Mouse (Mus musculus) megakaryocyte, embryonic 14.5 days (primary cell): ENCODE measurements around the gene C2cd3.

Experiments
- FLI1 ChIP-seq: IDR thresholded peaks from 2 replicates; pipeline ENCODE4 v1.6.1; 2012; ENCODE audit warnings: low read length, inconsistent platforms, mixed read lengths
- GATA1 ChIP-seq: IDR thresholded peaks from 3 replicates; pipeline ENCODE4 v1.6.1; 2012; ENCODE audit warnings: mixed read lengths, low read length, inconsistent platforms, borderline replicate concordance

DNA sequence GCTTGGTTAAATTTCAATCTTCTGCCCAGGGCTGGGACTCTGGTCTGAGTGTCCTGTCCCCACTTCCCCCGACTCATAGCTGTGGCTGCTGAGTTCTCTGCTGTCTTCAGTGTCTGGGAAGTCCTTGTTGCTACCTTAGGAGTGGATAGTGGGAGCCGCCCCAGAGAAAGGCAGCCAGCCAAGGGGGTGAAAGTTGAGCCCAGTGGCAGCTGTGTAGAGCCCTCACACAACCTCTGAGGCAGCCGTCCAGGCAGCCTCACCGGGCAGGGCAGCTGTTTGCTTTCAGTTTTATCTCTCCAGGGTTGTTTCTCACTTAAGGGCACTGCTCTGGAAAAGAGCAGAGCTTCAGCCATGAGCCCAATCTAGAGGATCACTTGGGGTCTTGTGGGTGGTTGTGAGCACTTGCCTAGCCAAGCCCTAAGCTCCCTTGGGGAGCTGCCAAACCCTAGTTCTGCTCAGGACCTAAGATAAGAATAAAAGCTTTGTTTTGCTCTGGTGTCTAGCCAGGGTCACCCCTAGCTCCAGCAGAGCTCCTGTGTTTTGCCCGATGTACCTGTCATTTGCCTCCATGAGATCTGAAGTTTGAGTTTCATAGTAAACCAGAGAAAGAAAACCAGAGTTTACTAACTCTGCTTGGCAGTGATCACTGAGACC is 93.8 kb downstream of the C2cd3 start:
- TF ChIP-seq GATA1 = no peak
- no peak for TF ChIP-seq FLI1
